Comparison of ENCODE assay signal across 25 mouse cellular contexts in the genomic region with DNA sequence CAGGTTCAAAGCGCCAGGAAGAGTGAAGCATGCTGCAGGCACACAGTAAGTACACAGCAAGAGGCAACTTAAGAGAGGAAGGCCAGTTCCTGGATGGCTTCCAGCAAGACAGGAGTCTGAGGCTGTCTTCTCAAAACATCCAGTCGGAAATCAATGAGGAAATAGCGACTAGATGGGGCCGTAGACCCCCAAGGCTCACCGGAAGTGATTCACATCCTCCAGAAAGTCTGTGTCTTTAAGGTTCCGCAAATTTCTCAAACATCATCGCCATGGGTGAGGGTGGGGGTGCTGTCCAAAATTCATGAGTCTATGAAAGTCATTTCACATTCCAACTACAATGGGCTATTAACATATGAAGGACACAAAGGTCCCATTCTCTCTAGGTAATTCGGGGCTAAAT.
DNase-seq lines count a peak whose midpoint lies in the region; ATAC-seq lines count a peak whose summit lies in the region.
"Had no signal": no experiment of that assay in that cellular context is flagged by ENCODE, and none has a peak within 500 bp of the region (broad histone marks: within the 10 kb centered on the region; RNA-seq: fewer than 3 reads in every experiment).

No protein-coding gene starts in this region.

- H3K27me3 ChIP-seq in embryonic facial prominence, embryonic 13.5 days, result no peaks in the 10 kb centered on the region
- no peaks in the 10 kb centered on the region for H3K27me3 ChIP-seq in embryonic facial prominence, embryonic 10.5 days (replicated peaks; ENCODE audit: low read depth, poor library complexity, severe bottlenecking)
- no peaks in the 10 kb centered on the region for H3K27me3 ChIP-seq in intestine, embryonic 14.5 days (replicated peaks; ENCODE audit: control insufficient read depth, insufficient read depth, low read length)
- H3K27me3 ChIP-seq in intestine, embryonic 15.5 days (replicated peaks), result no peaks in the 10 kb centered on the region
- H3K27me3 ChIP-seq: embryonic facial prominence, embryonic 12.5 days; embryonic facial prominence, embryonic 15.5 days; forebrain, embryonic 12.5 days had no signal

- DNase-seq in embryonic facial prominence, embryonic 10.5 days (ENCODE audit: low spot score), result no peak
- DNase-seq in intestine, embryonic 14.5 days (ENCODE audit: low spot score), result peak; percentile 38
- peak; percentile 56 for DNase-seq in 416B (ENCODE audit: low read depth)
- DNase-seq in ES-CJ7 (ENCODE audit: low read depth, low spot score), result peak; percentile 38
- no peak for DNase-seq in retina, postnatal 1 day
- no peak for DNase-seq in adrenal gland, postnatal 36 days
- DNase-seq: adrenal gland, adult 8-10 months; adrenal gland, postnatal 14 days; cerebellum, adult 11 months; cerebellum, adult 18-20 months; cerebellum, adult 8-10 months; cerebellum, adult 9-11 months; cerebellum, postnatal 14 days; cerebellum, postnatal 36 days; embryo, embryonic 11 days had no signal

- H3K9ac ChIP-seq in embryonic facial prominence, embryonic 13.5 days, result no peak overlapping the region
- H3K9ac ChIP-seq in intestine, embryonic 14.5 days (ENCODE audit: low read length), result no peak overlapping the region
- no peak overlapping the region for H3K9ac ChIP-seq in intestine, embryonic 15.5 days
- H3K9ac ChIP-seq: embryonic facial prominence, embryonic 12.5 days; embryonic facial prominence, embryonic 15.5 days; forebrain, embryonic 12.5 days had no signal

- no peaks in the 10 kb centered on the region for H3K9me3 ChIP-seq in embryonic facial prominence, embryonic 13.5 days
- H3K9me3 ChIP-seq in embryonic facial prominence, embryonic 10.5 days, result no peaks in the 10 kb centered on the region
- H3K9me3 ChIP-seq in intestine, embryonic 14.5 days (ENCODE audit: control insufficient read depth, low read length), result no peaks in the 10 kb centered on the region
- H3K9me3 ChIP-seq in intestine, embryonic 15.5 days, result no peaks in the 10 kb centered on the region
- H3K9me3 ChIP-seq: embryonic facial prominence, embryonic 12.5 days; embryonic facial prominence, embryonic 15.5 days; forebrain, embryonic 10.5 days; forebrain, embryonic 12.5 days had no signal

- H3K4me3 ChIP-seq in embryonic facial prominence, embryonic 13.5 days, result no peak overlapping the region
- H3K4me3 ChIP-seq in embryonic facial prominence, embryonic 10.5 days, result no peak overlapping the region
- no peak overlapping the region for H3K4me3 ChIP-seq in intestine, embryonic 14.5 days (ENCODE audit: low read depth, low read length)
- no peak overlapping the region for H3K4me3 ChIP-seq in intestine, embryonic 15.5 days (replicated peaks)
- H3K4me3 ChIP-seq: embryonic facial prominence, embryonic 12.5 days; embryonic facial prominence, embryonic 15.5 days; erythroblast, embryonic 14.5 days; forebrain, embryonic 10.5 days; forebrain, embryonic 12.5 days had no signal

- no peaks in the 10 kb centered on the region for H3K36me3 ChIP-seq in embryonic facial prominence, embryonic 13.5 days
- peaks cover 25% of the 10 kb centered on the region for H3K36me3 ChIP-seq in embryonic facial prominence, embryonic 10.5 days (replicated peaks)
- no peaks in the 10 kb centered on the region for H3K36me3 ChIP-seq in intestine, embryonic 14.5 days (ENCODE audit: control insufficient read depth, insufficient read depth, low read length)
- H3K36me3 ChIP-seq in intestine, embryonic 15.5 days, result no peaks in the 10 kb centered on the region
- H3K36me3 ChIP-seq: embryonic facial prominence, embryonic 15.5 days had no signal

- H3K4me2 ChIP-seq in embryonic facial prominence, embryonic 13.5 days, result no peak overlapping the region
- H3K4me2 ChIP-seq in intestine, embryonic 14.5 days (ENCODE audit: low read length), result no peak overlapping the region
- H3K4me2 ChIP-seq in intestine, embryonic 15.5 days (replicated peaks), result no peak overlapping the region
- H3K4me2 ChIP-seq: embryonic facial prominence, embryonic 12.5 days; embryonic facial prominence, embryonic 15.5 days; forebrain, embryonic 12.5 days had no signal

- 88% methylated on average over 8 of the region's 8 CpGs for WGBS in embryonic facial prominence, embryonic 13.5 days
- 92% methylated on average over 8 of the region's 8 CpGs for WGBS in embryonic facial prominence, embryonic 10.5 days
- 88% methylated on average over 8 of the region's 8 CpGs for WGBS in intestine, embryonic 14.5 days
- WGBS in intestine, embryonic 15.5 days, result 89% methylated on average over 8 of the region's 8 CpGs

- H3K27ac ChIP-seq in embryonic facial prominence, embryonic 13.5 days, result peak overlapping the region; percentile 7; the same call in 1 of the 2 replicates
- no peak overlapping the region for H3K27ac ChIP-seq in embryonic facial prominence, embryonic 10.5 days (replicated peaks)
- H3K27ac ChIP-seq in intestine, embryonic 14.5 days (ENCODE audit: low read depth), result no peak overlapping the region
- no peak overlapping the region for H3K27ac ChIP-seq in intestine, embryonic 15.5 days
- H3K27ac ChIP-seq: embryonic facial prominence, embryonic 12.5 days; embryonic facial prominence, embryonic 15.5 days; forebrain, embryonic 10.5 days; forebrain, embryonic 12.5 days had no signal

- ATAC-seq in embryonic facial prominence, embryonic 13.5 days (ENCODE audit: insufficient number of reproducible peaks, insufficient read depth, low FRiP score, low TSS enrichment, low read depth), result no peak
- no peak for ATAC-seq in intestine, embryonic 14.5 days (replicated peaks; ENCODE audit: low FRiP score, low TSS enrichment, low read depth)
- no peak for ATAC-seq in intestine, embryonic 15.5 days
- ATAC-seq: activated CD4-positive, CD25-positive, alpha-beta regulatory T cell, adult 4 months; forebrain, embryonic 14.5 days; forebrain, embryonic 16.5 days had no signal

- no peaks in the 10 kb centered on the region for H3K4me1 ChIP-seq in embryonic facial prominence, embryonic 13.5 days
- H3K4me1 ChIP-seq in embryonic facial prominence, embryonic 10.5 days, result peaks cover 9% of the 10 kb centered on the region
- H3K4me1 ChIP-seq in intestine, embryonic 14.5 days (replicated peaks; ENCODE audit: control insufficient read depth, insufficient read depth, low read length), result no peaks in the 10 kb centered on the region
- no peaks in the 10 kb centered on the region for H3K4me1 ChIP-seq in intestine, embryonic 15.5 days (replicated peaks)
- H3K4me1 ChIP-seq: embryonic facial prominence, embryonic 15.5 days; forebrain, embryonic 12.5 days had no signal

Comparison
In these comparisons a context has a peak if more than half of its experiments do, and no peak if none do; other contexts are left out.
1. DNase-seq: peak in intestine, embryonic 14.5 days (single experiment), 416B (single experiment) and ES-CJ7 (single experiment); none in embryonic facial prominence, embryonic 10.5 days (single experiment), retina, postnatal 1 day (single experiment) and adrenal gland, postnatal 36 days (0 of 2).